Mouse (Mus musculus) lung, postnatal 0 days (tissue): ENCODE measurements around the gene Best3.

Experiments
- CTCF ChIP-seq: IDR thresholded peaks from 2 replicates; pipeline ENCODE4 v1.5.1; 2016; ENCODE audit warnings: antibody characterized with exemption, mild to moderate bottlenecking
- EP300 ChIP-seq: IDR thresholded peaks from 2 replicates; pipeline ENCODE4 v1.6.1; 2016; ENCODE audit warnings: antibody characterized with exemption, mild to moderate bottlenecking, control low read depth

GRCm38 (mm10) chr10:117000975-117001374 lies 14.9 kb downstream of the Best3 start:
- no peak for TF ChIP-seq CTCF
- TF ChIP-seq EP300, result no peak
